ENCODE assay signal across 10 mouse cellular contexts in the genomic region with DNA sequence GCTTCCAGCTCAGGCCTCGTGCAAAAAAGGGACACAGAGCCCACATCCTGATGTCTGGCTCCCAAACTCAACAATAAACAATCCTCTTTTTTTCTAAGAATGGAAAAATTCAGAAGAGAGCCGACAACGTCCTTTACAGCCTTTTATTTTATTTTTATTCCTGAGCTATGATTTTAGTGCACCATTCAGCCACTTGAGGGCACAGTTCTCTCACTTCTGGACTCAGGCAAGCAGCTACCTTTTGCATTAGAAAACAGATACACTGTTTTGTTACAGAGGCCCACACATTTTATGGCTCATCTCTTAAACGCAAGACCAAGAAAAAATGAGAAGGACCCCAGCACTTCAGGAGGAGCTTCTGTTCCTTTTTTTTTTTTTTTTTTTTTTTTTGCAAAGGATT.
A peak's percentile ranks its signal among the peaks of the same experiment; 100 is the strongest.
DNase-seq lines count a peak whose midpoint lies in the region; ATAC-seq and TF ChIP-seq lines count a peak whose summit lies in the region.
"Had no signal": no experiment of that assay in that cellular context is flagged by ENCODE, and none has a peak within 500 bp of the region (broad histone marks: within the 10 kb centered on the region; RNA-seq: fewer than 3 reads in every experiment).

No protein-coding gene starts in this region.

- no peaks in the 10 kb centered on the region for H3K27me3 ChIP-seq in forebrain, embryonic 14.5 days (replicated peaks; ENCODE audit: control insufficient read depth, insufficient read depth, low read length)
- no peaks in the 10 kb centered on the region for H3K27me3 ChIP-seq in forebrain, embryonic 10.5 days (ENCODE audit: poor library complexity, severe bottlenecking)
- H3K27me3 ChIP-seq in liver, postnatal 0 days (ENCODE audit: insufficient read depth, low read length) = no peaks in the 10 kb centered on the region
- H3K27me3 ChIP-seq: embryonic facial prominence, embryonic 13.5 days; neural tube, embryonic 12.5 days had no signal

- H3K27ac ChIP-seq in forebrain, embryonic 14.5 days (ENCODE audit: low read depth, low read length) = no peak overlapping the region
- H3K27ac ChIP-seq in forebrain, embryonic 10.5 days = no peak overlapping the region
- no peak overlapping the region for H3K27ac ChIP-seq in liver, postnatal 0 days (ENCODE audit: low read depth)
- H3K27ac ChIP-seq: embryonic facial prominence, embryonic 13.5 days; neural tube, embryonic 12.5 days had no signal

- H3K36me3 ChIP-seq in forebrain, embryonic 14.5 days (ENCODE audit: control insufficient read depth, insufficient read depth, low read length) = no peaks in the 10 kb centered on the region
- no peaks in the 10 kb centered on the region for H3K36me3 ChIP-seq in forebrain, embryonic 10.5 days (replicated peaks)
- H3K36me3 ChIP-seq in liver, postnatal 0 days (replicated peaks; ENCODE audit: insufficient read depth, low read length) = peaks cover 16% of the 10 kb centered on the region
- H3K36me3 ChIP-seq: embryonic facial prominence, embryonic 13.5 days; neural tube, embryonic 12.5 days had no signal

- TF ChIP-seq CTCF in liver, postnatal 0 days (IDR thresholded peaks at IDR 0.05; ENCODE audit: low read depth) = peak; percentile 58

- no peaks in the 10 kb centered on the region for H3K4me1 ChIP-seq in forebrain, embryonic 14.5 days (ENCODE audit: control insufficient read depth, insufficient read depth, low read length)
- H3K4me1 ChIP-seq in forebrain, embryonic 10.5 days = peaks cover 22% of the 10 kb centered on the region
- no peaks in the 10 kb centered on the region for H3K4me1 ChIP-seq in liver, postnatal 0 days (ENCODE audit: insufficient read depth)
- H3K4me1 ChIP-seq: neural tube, embryonic 12.5 days had no signal

- no peaks in the 10 kb centered on the region for H3K9me3 ChIP-seq in forebrain, embryonic 14.5 days (replicated peaks; ENCODE audit: control insufficient read depth, low read length)
- H3K9me3 ChIP-seq in forebrain, embryonic 10.5 days = no peaks in the 10 kb centered on the region
- no peaks in the 10 kb centered on the region for H3K9me3 ChIP-seq in liver, postnatal 0 days (ENCODE audit: low read length)
- H3K9me3 ChIP-seq: embryonic facial prominence, embryonic 13.5 days; neural tube, embryonic 12.5 days had no signal

- ATAC-seq in forebrain, embryonic 14.5 days = no peak
- no peak for ATAC-seq in liver, postnatal 0 days

- 39% methylated on average over 4 of the region's 4 CpGs for WGBS in forebrain, embryonic 14.5 days
- WGBS in forebrain, embryonic 10.5 days = 50% methylated on average over 4 of the region's 4 CpGs
- 60% methylated on average over 4 of the region's 4 CpGs for WGBS in liver, postnatal 0 days (ENCODE audit: insufficient replicate concordance)

- no peak overlapping the region for H3K4me2 ChIP-seq in forebrain, embryonic 14.5 days (ENCODE audit: low read length)
- no peak overlapping the region for H3K4me2 ChIP-seq in liver, postnatal 0 days (ENCODE audit: low read depth, low read length)
- H3K4me2 ChIP-seq: embryonic facial prominence, embryonic 13.5 days; neural tube, embryonic 12.5 days had no signal

- no peak overlapping the region for H3K9ac ChIP-seq in forebrain, embryonic 14.5 days (ENCODE audit: low read length)
- H3K9ac ChIP-seq in liver, postnatal 0 days (replicated peaks) = no peak overlapping the region
- H3K9ac ChIP-seq: embryonic facial prominence, embryonic 13.5 days; neural tube, embryonic 12.5 days had no signal

- no peak overlapping the region for H3K4me3 ChIP-seq in forebrain, embryonic 14.5 days (ENCODE audit: low read depth, low read length)
- H3K4me3 ChIP-seq in forebrain, embryonic 10.5 days = no peak overlapping the region
- H3K4me3 ChIP-seq in liver, postnatal 0 days (ENCODE audit: low read depth, low read length) = no peak overlapping the region
- H3K4me3 ChIP-seq: embryonic facial prominence, embryonic 13.5 days; neural tube, embryonic 12.5 days had no signal

- TF ChIP-seq EP300 in liver, postnatal 0 days (IDR thresholded peaks at IDR 0.05; ENCODE audit: low read depth) = no peak

- DNase-seq in forebrain, embryonic 14.5 days (ENCODE audit: low spot score) = peak; percentile 63
- no peak for DNase-seq in forebrain, embryonic 10.5 days (ENCODE audit: extremely low spot score, low spot score)
- DNase-seq in liver, postnatal 0 days = no peak
- no peak for DNase-seq in liver
- peak; percentile 62 for DNase-seq in embryo, embryonic 10 days (ENCODE audit: low spot score)
- peak; percentile 46 for DNase-seq in lung, postnatal 36 days
- no peak for DNase-seq in ovary, postnatal 36 days (ENCODE audit: low spot score)
- no peak for DNase-seq in adrenal gland, adult 18-20 months (ENCODE audit: low spot score in 2 of 2)

Comparison
In these comparisons a context has a peak if more than half of its experiments do, and no peak if none do; other contexts are left out.
1. DNase-seq: peak in forebrain, embryonic 14.5 days (single experiment), embryo, embryonic 10 days (single experiment) and lung, postnatal 36 days (single experiment); none in forebrain, embryonic 10.5 days (single experiment), liver, postnatal 0 days (single experiment), liver (single experiment), ovary, postnatal 36 days (single experiment) and adrenal gland, adult 18-20 months (0 of 2).